Mouse (Mus musculus) heart, embryonic 11.5 days (tissue): ENCODE data around the gene Iqcd. TPM values are rescaled to one million over a fixed set of nuclear protein-coding genes. Genes with fewer than 3 reads are reported as not detected.

Source experiments
- ATAC-seq: fragments of 200-750 bp; cut with Nextera tagmentation; replicated peaks from 2 replicates; pipeline ENCODE4 v1.8.0; 2017; ENCODE audit warnings: moderate library complexity; ENCODE audit not compliant: insufficient number of reproducible peaks, low FRiP score, low TSS enrichment
- H3K27ac ChIP-seq: fragments of 300-500 bp; sonication (generic); 2 replicates; pipeline ENCODE4 v1.5.1; 2014; ENCODE audit warnings: mild to moderate bottlenecking, low read depth, low read length
- H3K27me3 ChIP-seq: fragments of 300-500 bp; sonication (generic); 2 replicates; pipeline ENCODE4 v1.6.1; 2014; ENCODE audit warnings: mild to moderate bottlenecking, low read length, mixed read lengths; ENCODE audit not compliant: control insufficient read depth, insufficient read depth
- H3K36me3 ChIP-seq: fragments of 300-500 bp; sonication (generic); 2 replicates; pipeline ENCODE4 v1.6.1; 2014; ENCODE audit warnings: mild to moderate bottlenecking, low read length, moderate library complexity, mixed read lengths; ENCODE audit not compliant: control insufficient read depth, insufficient read depth
- H3K4me1 ChIP-seq: fragments of 300-500 bp; sonication (generic); 2 replicates; pipeline ENCODE4 v1.6.1; 2014; ENCODE audit warnings: low read length; ENCODE audit not compliant: control insufficient read depth, insufficient read depth
- H3K4me2 ChIP-seq: fragments of 300-500 bp; sonication (generic); 2 replicates; pipeline ENCODE4 v1.6.1; 2014; ENCODE audit warnings: mild to moderate bottlenecking, moderate library complexity
- H3K4me3 ChIP-seq: fragments of 300-500 bp; sonication (generic); 2 replicates; pipeline ENCODE4 v1.5.1; 2014; ENCODE audit warnings: low read depth, low read length
- H3K9ac ChIP-seq: fragments of 300-500 bp; sonication (generic); 2 replicates; pipeline ENCODE4 v1.6.1; 2014; ENCODE audit warnings: mild to moderate bottlenecking, low read depth, low read length, moderate library complexity
- H3K9me3 ChIP-seq: fragments of 300-500 bp; sonication (generic); replicated peaks from 2 replicates; pipeline ENCODE4 v1.6.1; 2016; ENCODE audit warnings: low read length; ENCODE audit not compliant: control insufficient read depth
- WGBS: fragments of 180-500 bp; shearing (Covaris S2); extraction: QIAGEN DNeasy Blood & Tissue Kit; methylation state at CpG from one replicate; pipeline ENCODE4 v1.1.7; 2014; ENCODE audit not compliant: insufficient replicate concordance; 5-methylcytosine and 5-hydroxymethylcytosine counted together
- polyA plus RNA-seq: library from polyadenylated mRNA; unstranded; fragments of >200 nt; fragmentation: Nextera tagmentation; extraction: Ambion mirVana; gene quantifications from 2 replicates; pipeline ENCODE4 v1.2.1, GENCODE M21; 2014

The Iqcd gene
- polyA plus RNA-seq, 1 experiment from 2014 or later = 0.54 TPM

DNA sequence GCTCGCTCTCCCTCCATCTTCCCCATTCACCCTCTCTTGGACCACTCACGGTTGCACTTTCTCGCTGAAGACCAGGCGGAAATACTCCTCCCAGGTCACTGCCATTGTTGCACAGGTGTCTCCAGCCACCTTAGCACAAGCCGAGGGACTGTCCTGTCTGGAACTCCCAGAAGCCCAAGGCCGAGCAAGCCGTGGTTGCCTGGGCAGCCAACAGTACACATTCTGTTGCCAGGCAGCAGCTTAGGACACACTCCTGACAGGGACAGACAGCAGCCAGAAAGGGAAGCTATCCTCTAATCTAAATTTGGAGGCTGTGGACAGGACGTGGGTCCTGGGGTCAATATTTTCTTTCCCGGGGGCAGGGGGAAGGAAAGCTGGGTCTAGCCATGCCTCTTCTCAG, 45.3 kb downstream of the Iqcd start, which contains the start of gene Cfap73:
Gene Cfap73 (minus strand): TSS at position 105 of the 400 bp plus-strand sequence.
- Histone ChIP-seq H3K36me3 (no peaks in the 10 kb centered on the region), H3K27me3 (peaks cover 4% of the 10 kb centered on the region), H3K9me3 (peaks cover 5% of the 10 kb centered on the region; the same call in 1 of the 2 replicates), H3K4me3 (no peak within 1 kb of the TSS), H3K4me2 (no peak within 1 kb of the TSS), H3K27ac (no peak within 1 kb of the TSS), H3K4me1 (peaks cover 8% of the 10 kb centered on the region), H3K9ac (no peak within 1 kb of the TSS)
- 42% methylated on average over 9 of the region's 9 CpGs for WGBS
- ATAC-seq = no peak

DNA sequence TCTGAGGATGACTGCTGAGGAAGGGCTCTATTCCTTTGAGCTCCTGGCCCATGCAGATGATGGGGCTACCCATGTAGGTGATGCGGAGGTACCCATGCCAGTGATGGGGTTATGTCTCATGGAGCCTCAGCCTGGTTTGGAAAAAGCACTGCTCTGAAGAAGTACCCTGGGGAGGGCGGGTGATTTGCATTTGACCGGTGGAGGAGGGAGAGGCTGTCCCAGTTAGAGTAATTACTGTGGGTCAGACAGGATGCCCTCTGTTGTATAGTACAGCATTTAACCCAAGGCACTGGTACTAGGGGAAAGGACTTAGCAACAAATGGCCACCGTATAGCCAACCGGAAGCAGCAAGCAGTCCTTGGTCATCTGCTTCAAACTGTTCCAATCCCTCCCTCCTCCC, 46.0 kb downstream of the Iqcd start:
- no peak for ATAC-seq
- Histone ChIP-seq H3K4me2 (no peak overlapping the region), H3K27ac (no peak overlapping the region), H3K4me3 (no peak overlapping the region), H3K9me3 (peaks cover 5% of the 10 kb centered on the region; the same call in 1 of the 2 replicates), H3K9ac (no peak overlapping the region), H3K27me3 (peaks cover 4% of the 10 kb centered on the region), H3K36me3 (no peaks in the 10 kb centered on the region), H3K4me1 (peaks cover 8% of the 10 kb centered on the region)
- WGBS = 57% methylated on average over 5 of the region's 5 CpGs

DNA sequence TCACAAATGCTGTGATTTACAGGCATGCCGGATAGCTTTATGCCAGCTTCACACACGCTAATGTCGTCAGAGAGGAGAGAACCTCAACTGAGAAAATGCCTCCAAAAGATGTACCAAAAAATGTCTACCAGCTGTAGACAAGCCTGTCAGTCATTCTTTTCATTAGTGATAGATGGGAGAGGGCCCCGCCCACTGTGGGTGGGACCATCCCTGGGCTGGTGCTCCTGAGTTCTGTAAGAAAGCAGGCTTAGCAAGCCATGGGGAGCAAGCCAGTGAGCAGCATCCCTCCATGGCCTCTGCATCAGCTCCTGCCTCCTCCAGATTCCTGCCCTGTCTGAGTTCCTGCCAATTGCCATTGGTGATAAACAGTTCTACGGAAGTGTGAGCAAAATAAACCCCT, 46.8 kb downstream of the Iqcd start:
- 78% methylated on average over 5 of the region's 5 CpGs for WGBS
- Histone ChIP-seq H3K4me1 (peaks cover 8% of the 10 kb centered on the region), H3K4me2 (no peak overlapping the region), H3K9me3 (peaks cover 5% of the 10 kb centered on the region; the same call in 1 of the 2 replicates), H3K9ac (no peak overlapping the region), H3K4me3 (no peak overlapping the region), H3K36me3 (no peaks in the 10 kb centered on the region), H3K27ac (no peak overlapping the region), H3K27me3 (no peaks in the 10 kb centered on the region)
- no peak for ATAC-seq

DNA sequence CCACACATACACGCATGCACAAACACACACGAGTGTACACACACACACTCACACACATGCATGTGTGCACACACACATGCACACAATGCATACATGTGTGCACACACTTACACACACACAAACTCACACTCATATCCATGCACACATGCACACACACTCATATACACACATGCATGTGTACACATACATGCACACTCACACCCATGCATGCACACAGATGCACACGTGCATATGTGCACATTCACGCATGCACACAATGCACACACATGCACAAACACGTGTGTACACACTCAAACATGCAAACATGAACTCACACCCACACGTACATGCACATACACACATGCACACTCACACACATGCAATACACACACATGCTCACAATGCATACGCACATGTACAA, 51.3 kb downstream of the Iqcd start:
- Histone ChIP-seq H3K9me3 (no peaks in the 10 kb centered on the region), H3K27ac (no peak overlapping the region), H3K36me3 (no peaks in the 10 kb centered on the region), H3K4me3 (no peak overlapping the region), H3K4me2 (no peak overlapping the region), H3K9ac (no peak overlapping the region), H3K4me1 (peaks cover 3% of the 10 kb centered on the region; the same call in 1 of the 2 replicates), H3K27me3 (no peaks in the 10 kb centered on the region)
- 84% methylated on average over 7 of the region's 7 CpGs for WGBS
- ATAC-seq = no peak

- no peak overlapping the region for H3K4me3 ChIP-seq
- no peaks in the 10 kb centered on the region for H3K27me3 ChIP-seq
- ATAC-seq = no peak
- no peaks in the 10 kb centered on the region for H3K36me3 ChIP-seq
- no peak overlapping the region for H3K4me2 ChIP-seq
- H3K27ac ChIP-seq = no peak overlapping the region
- H3K4me1 ChIP-seq = peaks cover 8% of the 10 kb centered on the region
- 67% methylated on average over 14 of the region's 14 CpGs for WGBS
- H3K9me3 ChIP-seq = no peaks in the 10 kb centered on the region
- no peak overlapping the region for H3K9ac ChIP-seq
Observed at GRCm38 (mm10) chr5:120643365-120644085, 54.7 kb downstream of the Iqcd start.

DNA sequence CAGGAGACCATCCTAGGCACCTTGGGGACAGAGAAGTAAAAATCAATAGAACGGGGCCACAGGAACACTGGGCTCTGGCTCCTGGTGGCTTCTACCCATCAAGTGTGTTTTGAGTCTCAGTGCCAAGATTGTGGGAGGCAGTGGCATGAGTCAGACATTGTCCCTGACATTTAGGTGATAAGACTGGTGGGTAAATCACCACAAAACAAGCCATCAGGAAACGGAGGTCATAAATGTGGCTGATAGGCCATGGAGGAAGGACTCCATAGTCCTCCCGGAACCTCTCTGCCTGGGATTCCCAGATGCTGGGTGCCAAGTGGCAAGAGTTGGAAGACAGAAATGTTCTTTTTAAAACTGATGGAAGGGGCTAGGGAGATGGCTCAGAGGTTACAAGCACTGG, 55.4 kb downstream of the Iqcd start:
- Histone ChIP-seq H3K27me3 (peaks cover 5% of the 10 kb centered on the region), H3K36me3 (no peaks in the 10 kb centered on the region), H3K9ac (no peak overlapping the region), H3K27ac (no peak overlapping the region), H3K9me3 (no peaks in the 10 kb centered on the region), H3K4me1 (peaks cover 15% of the 10 kb centered on the region), H3K4me3 (no peak overlapping the region), H3K4me2 (no peak overlapping the region)
- 56% methylated on average over 3 of the region's 3 CpGs for WGBS
- no peak for ATAC-seq

- Histone ChIP-seq H3K27ac (no peak overlapping the region), H3K27me3 (peaks cover 19% of the 10 kb centered on the region), H3K9me3 (no peaks in the 10 kb centered on the region), H3K36me3 (no peaks in the 10 kb centered on the region), H3K4me1 (peaks cover 19% of the 10 kb centered on the region), H3K9ac (no peak overlapping the region), H3K4me2 (no peak overlapping the region), H3K4me3 (no peak overlapping the region)
- 54% methylated on average over 6 of the region's 6 CpGs for WGBS
- no peak for ATAC-seq
Observed at GRCm38 (mm10) chr5:120645851-120646250, 57.0 kb downstream of the Iqcd start.

DNA sequence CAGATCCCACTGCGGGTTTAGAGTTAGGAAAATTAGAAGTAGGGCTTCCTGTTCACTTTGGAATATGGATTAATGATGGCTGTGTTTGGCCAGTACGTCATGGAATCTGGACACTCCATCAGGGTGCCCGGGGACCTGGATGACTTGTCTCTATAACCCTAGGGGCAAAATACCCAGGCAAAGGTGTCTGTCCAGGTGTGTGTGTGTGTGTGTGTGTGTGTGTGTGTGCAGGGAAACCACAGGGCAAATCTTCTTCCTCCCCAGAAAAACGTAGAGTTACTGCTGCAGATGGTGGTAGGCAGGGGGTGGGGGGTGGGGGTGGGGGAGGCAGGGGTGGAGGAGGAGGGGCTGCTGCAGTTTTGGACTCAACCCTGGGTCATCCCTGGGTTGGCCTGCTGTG, 58.5 kb downstream of the Iqcd start:
- Histone ChIP-seq H3K9me3 (no peaks in the 10 kb centered on the region), H3K27me3 (peaks cover 19% of the 10 kb centered on the region), H3K9ac (no peak overlapping the region), H3K4me3 (no peak overlapping the region), H3K4me1 (peaks cover 19% of the 10 kb centered on the region), H3K27ac (no peak overlapping the region), H3K36me3 (no peaks in the 10 kb centered on the region), H3K4me2 (no peak overlapping the region)
- 74% methylated on average over 4 of the region's 4 CpGs for WGBS
- ATAC-seq = no peak
